Mouse (Mus musculus) E14TG2a.4 (cell line): ENCODE results near the gene Dbndd1.
"Not testable (repeated sequence)": the region's sequence is repeated elsewhere in the genome, so short reads cannot be mapped to it uniquely, and the experiment has no call there.

Experiments used
- H3K27me3 ChIP-seq: 2 replicates; pipeline ENCODE4 v1.6.1; 2014; ENCODE audit warnings: low read length, control low read depth; ENCODE audit not compliant: insufficient read depth
- H3K36me3 ChIP-seq: 2 replicates; pipeline ENCODE4 v1.6.1; 2014; ENCODE audit warnings: low read length, control low read depth; ENCODE audit not compliant: insufficient read depth
- H3K4me1 ChIP-seq: replicated peaks from 2 replicates; pipeline ENCODE4 v1.6.1; 2014; ENCODE audit warnings: low read depth, low read length, control low read depth
- H3K4me3 ChIP-seq: replicated peaks from 2 replicates; pipeline ENCODE4 v1.5.1; 2014; ENCODE audit warnings: mild to moderate bottlenecking, low read length
- H3K9me3 ChIP-seq: 2 replicates; pipeline ENCODE4 v1.6.1; 2014; ENCODE audit warnings: low read length, control low read depth
- CTCF ChIP-seq: conservative IDR thresholded peaks from 2 replicates; pipeline ENCODE4 v1.5.1; 2014; ENCODE audit warnings: low read length
- NANOG ChIP-seq: IDR thresholded peaks from 2 replicates; pipeline ENCODE4 v1.6.1; 2014; ENCODE audit warnings: borderline replicate concordance, low read length, mixed read lengths
- POU5F1 ChIP-seq: IDR thresholded peaks from 2 replicates; pipeline ENCODE4 v1.6.1; 2014; ENCODE audit warnings: low read length, borderline replicate concordance

Dbndd1 gene

DNA sequence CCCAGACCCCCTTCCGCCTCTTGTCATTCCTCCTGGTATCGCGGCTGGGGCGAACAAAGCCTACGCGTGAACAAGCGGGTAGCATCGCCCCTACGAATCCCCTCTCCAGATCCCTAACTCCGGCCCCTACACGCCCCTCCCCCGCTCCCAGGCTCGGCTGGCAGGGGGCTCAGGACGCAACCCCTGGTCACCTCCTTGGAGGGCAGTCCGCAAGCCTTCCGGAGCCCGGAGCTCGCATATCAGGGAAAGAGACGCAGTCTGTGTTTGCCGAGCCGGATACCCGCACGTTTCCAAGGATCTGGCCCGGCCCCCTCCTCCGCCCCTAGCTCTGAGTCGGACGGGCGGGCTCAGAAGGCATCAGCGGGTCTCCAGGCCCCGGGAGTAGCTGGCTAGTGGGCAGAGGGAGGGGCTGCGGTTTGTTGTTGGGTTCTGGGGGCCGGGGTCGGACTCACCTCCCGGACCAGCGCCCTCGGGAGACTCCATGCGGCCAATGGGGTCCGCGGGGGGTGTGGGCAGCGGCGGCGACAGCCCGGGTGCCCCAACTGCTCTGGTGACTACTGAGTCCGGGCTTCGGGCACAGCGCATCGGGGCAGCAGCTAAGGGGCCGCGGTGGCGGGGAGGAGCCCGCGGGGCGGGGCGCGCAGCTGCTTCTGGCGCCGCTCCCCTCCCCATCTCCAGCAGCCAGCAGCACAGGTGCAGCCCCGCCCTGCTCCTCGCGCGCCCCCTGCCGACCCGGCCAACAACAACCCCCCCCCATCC is at the start of gene Dbndd1:
Dbndd1 (minus strand) TSS at position 683 of the 759 bp plus-strand sequence.
- Histone ChIP-seq H3K9me3 (no peaks in the 10 kb centered on the region), H3K27me3 (peaks cover 65% of the 10 kb centered on the region), H3K4me3 (peak within 1 kb of the TSS; percentile 90), H3K4me1 (peaks cover 32% of the 10 kb centered on the region), H3K36me3 (peaks cover 3% of the 10 kb centered on the region)
- no peak for TF ChIP-seq CTCF
- no peak for TF ChIP-seq NANOG
- TF ChIP-seq POU5F1 = no peak

DNA sequence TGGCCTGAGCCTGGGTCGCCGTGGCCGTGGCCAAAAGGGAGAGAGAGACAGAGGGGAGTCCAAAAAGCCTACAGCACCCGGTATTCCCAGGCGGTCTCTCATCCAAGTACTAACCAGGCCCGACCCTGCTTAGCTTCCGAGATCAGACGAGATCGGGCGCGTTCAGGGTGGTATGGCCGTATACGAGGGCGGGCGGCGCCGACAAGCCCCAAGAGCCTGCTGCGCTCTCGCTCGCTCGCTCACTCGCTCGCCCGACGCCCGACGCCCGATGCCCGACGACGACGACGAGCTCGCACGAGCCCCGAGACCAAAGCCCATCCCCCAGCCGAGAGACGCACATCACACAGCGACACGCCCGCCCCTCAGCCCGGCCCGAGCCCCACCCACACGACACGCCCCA is 49.0 kb upstream of the Dbndd1 start:
- H3K27me3 ChIP-seq, H3K36me3 ChIP-seq, H3K4me1 ChIP-seq, H3K9me3 ChIP-seq, H3K4me3 ChIP-seq: not testable (repeated sequence)

DNA sequence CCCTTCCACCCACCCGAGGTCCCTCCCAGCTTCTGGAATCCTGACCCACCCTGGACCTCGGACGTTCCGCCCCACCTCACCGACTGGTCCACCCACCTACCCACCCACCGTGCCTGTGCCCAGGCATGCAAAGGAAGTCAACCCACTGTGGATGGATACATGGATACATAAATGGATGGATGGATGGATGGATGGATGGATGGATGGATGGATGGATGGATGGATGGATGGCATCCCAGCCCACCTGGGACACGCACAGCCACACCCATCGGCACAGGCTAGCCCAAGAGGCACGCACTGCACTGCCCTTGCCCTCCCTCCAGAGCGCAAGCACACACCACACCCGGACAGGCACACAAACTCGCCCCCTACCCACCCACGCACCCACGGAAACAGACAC is 22.4 kb upstream of the Dbndd1 start:
- H3K36me3 ChIP-seq = peaks cover 41% of the 10 kb centered on the region
- H3K4me3 ChIP-seq = not testable (repeated sequence)

DNA sequence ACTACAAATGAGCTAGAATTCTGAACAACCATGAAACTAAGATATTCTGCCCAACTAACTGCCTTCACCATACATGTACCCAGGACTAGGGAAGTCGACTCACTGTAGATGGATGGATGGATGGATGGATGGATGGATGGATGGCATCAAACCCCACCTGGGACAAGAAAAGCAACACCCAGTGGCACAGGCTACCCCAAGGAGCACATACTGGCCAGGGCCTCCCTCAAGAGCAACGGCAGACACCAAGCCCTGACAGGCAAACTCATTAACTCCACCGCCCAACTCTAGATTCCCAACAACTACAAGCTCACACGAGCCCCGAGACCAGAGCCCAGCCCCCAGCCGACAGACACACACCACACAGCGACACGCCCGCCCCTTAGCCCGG is 21.7 kb upstream of the Dbndd1 start:
- H3K9me3 ChIP-seq = no peaks in the 10 kb centered on the region
- no peak for TF ChIP-seq CTCF
- no peak for TF ChIP-seq NANOG
- TF ChIP-seq POU5F1 = no peak
- peaks cover 41% of the 10 kb centered on the region for H3K27me3 ChIP-seq
- no peak overlapping the region for H3K4me3 ChIP-seq
- peaks cover 48% of the 10 kb centered on the region for H3K36me3 ChIP-seq
- H3K4me1 ChIP-seq = peaks cover 8% of the 10 kb centered on the region

More for the DNA sequence above, 22.4 kb upstream of the Dbndd1 start:
- peaks cover 38% of the 10 kb centered on the region for H3K27me3 ChIP-seq
- not testable (repeated sequence) for H3K4me1 ChIP-seq, H3K9me3 ChIP-seq

DNA sequence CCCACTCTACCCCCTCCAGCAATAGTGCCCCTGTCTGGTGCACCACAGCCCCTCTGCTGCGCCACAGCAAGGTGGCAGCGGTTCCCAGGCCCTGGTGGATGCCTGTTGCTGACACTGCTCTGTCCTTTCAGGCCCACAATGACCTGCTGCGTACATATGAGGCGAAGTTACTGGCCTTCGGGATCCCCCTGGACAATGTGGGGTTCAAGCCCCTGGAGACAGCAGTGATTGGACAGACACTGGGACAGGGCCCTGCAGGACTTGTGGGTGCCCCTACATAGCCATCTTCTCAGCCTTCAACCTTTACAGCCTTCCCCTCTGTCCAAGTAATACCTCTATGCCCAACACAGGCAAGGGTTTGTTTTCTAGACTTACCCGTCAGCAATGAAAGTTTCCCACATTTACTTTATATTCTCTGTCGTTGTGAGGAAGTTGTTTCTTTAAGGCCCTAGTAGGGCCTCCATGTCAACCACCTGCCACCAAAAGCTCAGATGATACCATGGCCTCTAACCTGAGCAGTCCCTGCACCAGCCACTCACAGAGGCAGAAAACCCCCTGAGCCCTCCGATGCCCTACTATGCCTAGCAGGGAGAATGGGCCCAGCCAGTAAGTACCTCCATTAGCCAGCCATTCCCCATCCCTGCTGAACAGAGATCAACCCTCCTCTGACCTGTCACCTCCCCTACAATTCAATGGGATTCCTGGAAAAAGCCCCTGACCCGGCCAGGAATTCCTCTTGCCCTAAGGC is 21.2 kb upstream of the Dbndd1 start:
- Histone ChIP-seq H3K4me1 (peaks cover 8% of the 10 kb centered on the region), H3K4me3 (no peak overlapping the region), H3K9me3 (no peaks in the 10 kb centered on the region), H3K27me3 (peaks cover 44% of the 10 kb centered on the region), H3K36me3 (peaks cover 53% of the 10 kb centered on the region)
- TF ChIP-seq CTCF = no peak
- no peak for TF ChIP-seq POU5F1
- TF ChIP-seq NANOG = no peak

DNA sequence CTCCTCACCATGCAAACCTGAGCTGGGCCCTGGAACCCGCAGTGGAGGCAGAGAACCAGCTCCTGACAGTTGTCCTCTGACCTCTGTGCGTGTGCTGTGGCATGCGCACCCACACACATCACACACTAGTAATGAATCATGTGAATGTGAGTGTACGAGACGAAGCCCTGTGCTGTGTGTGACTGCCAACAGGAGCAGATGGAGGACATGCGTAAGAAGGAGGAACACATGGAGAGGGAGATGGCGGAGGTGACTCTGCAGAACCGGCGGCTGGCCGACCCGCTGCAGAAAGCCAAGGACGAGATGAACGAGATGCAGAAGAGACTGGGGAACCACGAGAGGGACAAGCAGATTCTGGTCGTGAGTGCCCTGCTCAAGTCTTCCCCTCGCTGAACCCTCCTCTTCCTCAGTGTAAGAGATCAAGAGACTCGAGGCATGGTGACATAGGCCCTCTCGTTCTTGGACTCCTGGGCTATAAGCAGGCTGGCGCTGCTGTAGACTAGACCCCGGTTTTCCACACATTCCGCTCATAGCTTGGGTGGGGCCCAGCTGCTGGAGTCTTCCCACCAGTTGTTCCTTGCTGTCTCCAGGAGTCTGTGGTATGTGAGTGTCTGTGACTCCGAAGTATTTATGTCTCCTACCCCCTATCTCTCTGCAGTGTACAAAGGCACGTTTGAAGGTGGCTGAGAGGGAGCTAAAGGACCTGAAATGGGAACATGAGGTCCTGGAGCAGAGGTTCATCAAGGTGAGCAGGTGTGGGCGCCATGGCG is 12.6 kb upstream of the Dbndd1 start:
- Histone ChIP-seq H3K27me3 (peaks cover 12% of the 10 kb centered on the region), H3K4me1 (peaks cover 24% of the 10 kb centered on the region), H3K9me3 (no peaks in the 10 kb centered on the region), H3K4me3 (peak overlapping the region; percentile 20; the same call in 1 of the 2 replicates), H3K36me3 (peaks cover 96% of the 10 kb centered on the region)
- TF ChIP-seq NANOG (no peak), CTCF (no peak), POU5F1 (no peak)

DNA sequence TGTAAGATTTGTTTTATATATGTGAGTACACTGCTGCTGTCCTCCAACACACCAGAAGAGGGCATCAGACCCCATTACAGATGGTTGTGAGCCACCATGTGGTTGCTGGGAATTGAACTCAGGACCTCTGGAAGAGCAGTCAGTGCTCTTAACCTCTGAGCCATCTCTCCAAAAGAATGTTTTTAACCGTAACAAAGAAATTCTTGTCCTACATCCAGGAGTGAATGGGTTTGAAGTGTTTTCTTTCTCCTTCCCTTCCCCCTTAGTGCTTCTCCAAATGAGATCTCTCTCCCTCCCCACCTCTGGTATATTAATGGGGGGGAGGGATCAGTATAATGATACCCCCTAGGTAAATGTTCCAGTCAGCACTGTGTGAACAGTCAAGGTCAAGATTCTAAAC is 4.8 kb upstream of the Dbndd1 start:
- Histone ChIP-seq H3K27me3 (peaks cover 25% of the 10 kb centered on the region), H3K36me3 (peaks cover 38% of the 10 kb centered on the region), H3K4me1 (peaks cover 41% of the 10 kb centered on the region)
- not testable (repeated sequence) for H3K9me3 ChIP-seq, H3K4me3 ChIP-seq
- 0 out of 2 replicates have a peak, but pooled peaks have one; percentile 1 for TF ChIP-seq CTCF

DNA sequence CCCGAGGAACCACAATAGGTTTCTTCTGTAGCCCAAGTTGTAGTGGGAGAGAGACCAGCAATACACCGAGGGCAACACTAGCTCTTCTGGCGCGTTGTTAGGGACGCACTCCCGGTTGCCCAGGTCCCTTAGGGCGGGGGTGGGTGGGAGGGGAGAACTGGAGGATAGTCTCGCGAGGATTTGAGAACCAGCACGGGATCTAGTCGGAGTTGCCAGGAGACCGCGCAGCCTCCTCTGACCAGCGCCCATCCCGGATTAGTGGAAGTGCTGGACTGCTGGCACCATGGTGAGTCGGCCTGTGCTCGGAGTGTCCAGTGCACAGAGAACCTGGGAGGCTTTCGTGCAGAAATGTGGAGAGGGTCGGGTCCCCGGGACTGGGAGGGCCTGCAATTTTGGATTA is 3.4 kb upstream of the Dbndd1 start, which contains the start of gene Gas8:
Gas8 (plus strand) TSS at position 168 of the 400 bp plus-strand sequence.
- peak within 1 kb of the TSS; percentile 88 for H3K4me3 ChIP-seq
- H3K27me3 ChIP-seq = peaks cover 38% of the 10 kb centered on the region
- peaks cover 48% of the 10 kb centered on the region for H3K4me1 ChIP-seq
- H3K9me3 ChIP-seq = no peaks in the 10 kb centered on the region
- TF ChIP-seq NANOG (no peak), CTCF (no peak), POU5F1 (no peak)
- H3K36me3 ChIP-seq = peaks cover 26% of the 10 kb centered on the region
